Mouse (Mus musculus): Measurements from ENCODE around the gene Oard1. TPM values are rescaled to one million over a fixed set of nuclear protein-coding genes. Genes with fewer than 3 reads are reported as not detected.

Gene Oard1
- total and polyA plus RNA-seq, 2 experiments from 2014 or later: 12.9 to 28.0 TPM

GRCm38 (mm10) chr17:48385786-48386461, 23.9 kb upstream of the Oard1 start:
- 75% methylated on average over 2 of the region's 2 CpGs for WGBS
- no peak overlapping the region for H3K4me2 ChIP-seq (ENCODE audit: low read depth, low read length, poor library complexity, severe bottlenecking)

DNA sequence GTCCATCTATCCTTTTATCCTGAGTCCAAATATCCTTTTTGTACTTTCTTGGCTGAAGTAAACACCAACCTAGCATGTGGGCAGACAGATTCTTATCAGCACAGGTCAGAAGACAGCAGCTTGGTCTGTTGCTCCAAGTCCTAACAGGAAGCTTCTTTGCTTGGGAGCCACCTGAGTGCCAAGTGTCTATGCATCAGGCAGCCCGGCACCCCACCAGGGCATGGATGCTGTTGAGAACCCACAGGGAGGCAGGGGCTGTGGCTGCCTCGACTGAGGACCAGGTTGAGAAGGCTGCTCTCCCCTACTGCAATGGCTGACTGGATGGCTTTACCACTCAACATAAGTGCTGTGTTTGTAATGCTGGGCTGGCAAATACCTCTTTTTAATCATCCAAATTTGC, 21.1 kb upstream of the Oard1 start:
- no peak for DNase-seq (ENCODE audit: low spot score)
- Histone ChIP-seq H3K9me3 (ENCODE audit: low read length) (no peaks in the 10 kb centered on the region), H3K9ac (replicated peaks; ENCODE audit: low read length, poor library complexity, severe bottlenecking) (no peak overlapping the region), H3K27ac (ENCODE audit: low read depth, low read length) (no peak overlapping the region), H3K27me3 (ENCODE audit: insufficient read depth, low read length) (no peaks in the 10 kb centered on the region), H3K4me2 (ENCODE audit: low read depth, low read length, poor library complexity, severe bottlenecking) (no peak overlapping the region), H3K4me1 (ENCODE audit: insufficient read depth, low read length) (no peaks in the 10 kb centered on the region), H3K4me3 (ENCODE audit: low read depth, low read length) (no peak overlapping the region), H3K36me3 (ENCODE audit: insufficient read depth, low read length) (peaks cover 60% of the 10 kb centered on the region)
- WGBS: 87% methylated on average over 2 of the region's 2 CpGs
- no peak for ATAC-seq (ENCODE audit: low FRiP score)
- no peak for TF ChIP-seq CTCF (IDR thresholded peaks at IDR 0.05)

More at GRCm38 (mm10) chr17:48385786-48386461, 23.9 kb upstream of the Oard1 start:
- TF ChIP-seq CTCF (IDR thresholded peaks at IDR 0.05): no peak
- ATAC-seq (ENCODE audit: low FRiP score) (no peak), DNase-seq (ENCODE audit: low spot score) (no peak)
- peaks cover 35% of the 10 kb centered on the region for H3K36me3 ChIP-seq (ENCODE audit: insufficient read depth, low read length)
- no peaks in the 10 kb centered on the region for H3K9me3 ChIP-seq (ENCODE audit: low read length)
- H3K4me3 ChIP-seq (ENCODE audit: low read depth, low read length): no peak overlapping the region
- no peaks in the 10 kb centered on the region for H3K27me3 ChIP-seq (ENCODE audit: insufficient read depth, low read length)
- H3K4me1 ChIP-seq (ENCODE audit: insufficient read depth, low read length): no peaks in the 10 kb centered on the region
- H3K9ac ChIP-seq (replicated peaks; ENCODE audit: low read length, poor library complexity, severe bottlenecking): no peak overlapping the region
- no peak overlapping the region for H3K27ac ChIP-seq (ENCODE audit: low read depth, low read length)

GRCm38 (mm10) chr17:48389442-48389841, 20.4 kb upstream of the Oard1 start:
- Histone ChIP-seq H3K27me3 (ENCODE audit: insufficient read depth, low read length) (no peaks in the 10 kb centered on the region), H3K9me3 (ENCODE audit: low read length) (no peaks in the 10 kb centered on the region), H3K4me2 (ENCODE audit: low read depth, low read length, poor library complexity, severe bottlenecking) (no peak overlapping the region), H3K9ac (replicated peaks; ENCODE audit: low read length, poor library complexity, severe bottlenecking) (no peak overlapping the region), H3K27ac (ENCODE audit: low read depth, low read length) (no peak overlapping the region), H3K4me1 (ENCODE audit: insufficient read depth, low read length) (no peaks in the 10 kb centered on the region), H3K4me3 (ENCODE audit: low read depth, low read length) (no peak overlapping the region), H3K36me3 (ENCODE audit: insufficient read depth, low read length) (peaks cover 65% of the 10 kb centered on the region)
- no peak for TF ChIP-seq CTCF (IDR thresholded peaks at IDR 0.05)
- ATAC-seq (ENCODE audit: low FRiP score) (no peak), DNase-seq (ENCODE audit: low spot score) (no peak)
- WGBS: 92% methylated on average over 5 of the region's 5 CpGs

- no peak for ATAC-seq (ENCODE audit: low FRiP score)
- H3K36me3 ChIP-seq (ENCODE audit: insufficient read depth, low read length): peaks cover 71% of the 10 kb centered on the region
Measured at GRCm38 (mm10) chr17:48391446-48391845, 18.4 kb upstream of the Oard1 start.

GRCm38 (mm10) chr17:48392616-48393015, 17.2 kb upstream of the Oard1 start:
- Histone ChIP-seq H3K4me1 (ENCODE audit: insufficient read depth, low read length) (no peaks in the 10 kb centered on the region), H3K4me2 (ENCODE audit: low read depth, low read length, poor library complexity, severe bottlenecking) (no peak overlapping the region), H3K36me3 (ENCODE audit: insufficient read depth, low read length) (peaks cover 67% of the 10 kb centered on the region), H3K27ac (ENCODE audit: low read depth, low read length) (no peak overlapping the region), H3K9me3 (ENCODE audit: low read length) (no peaks in the 10 kb centered on the region), H3K9ac (replicated peaks; ENCODE audit: low read length, poor library complexity, severe bottlenecking) (no peak overlapping the region), H3K4me3 (ENCODE audit: low read depth, low read length) (no peak overlapping the region), H3K27me3 (ENCODE audit: insufficient read depth, low read length) (no peaks in the 10 kb centered on the region)
- no peak for TF ChIP-seq CTCF (IDR thresholded peaks at IDR 0.05)
- WGBS: 99% methylated on average over 3 of the region's 3 CpGs
- ATAC-seq (ENCODE audit: low FRiP score): no peak
- no peak for DNase-seq (ENCODE audit: low spot score)

More at GRCm38 (mm10) chr17:48391446-48391845, 18.4 kb upstream of the Oard1 start:
- no peak for TF ChIP-seq CTCF (IDR thresholded peaks at IDR 0.05)
- DNase-seq (ENCODE audit: low spot score): no peak
- H3K9ac ChIP-seq (replicated peaks; ENCODE audit: low read length, poor library complexity, severe bottlenecking): no peak overlapping the region
- WGBS: 89% methylated on average over 5 of the region's 5 CpGs
- no peak overlapping the region for H3K4me2 ChIP-seq (ENCODE audit: low read depth, low read length, poor library complexity, severe bottlenecking)
- H3K4me3 ChIP-seq (ENCODE audit: low read depth, low read length): no peak overlapping the region
- no peaks in the 10 kb centered on the region for H3K27me3 ChIP-seq (ENCODE audit: insufficient read depth, low read length)
- H3K4me1 ChIP-seq (ENCODE audit: insufficient read depth, low read length): no peaks in the 10 kb centered on the region
- no peak overlapping the region for H3K27ac ChIP-seq (ENCODE audit: low read depth, low read length)
- no peaks in the 10 kb centered on the region for H3K9me3 ChIP-seq (ENCODE audit: low read length)

DNA sequence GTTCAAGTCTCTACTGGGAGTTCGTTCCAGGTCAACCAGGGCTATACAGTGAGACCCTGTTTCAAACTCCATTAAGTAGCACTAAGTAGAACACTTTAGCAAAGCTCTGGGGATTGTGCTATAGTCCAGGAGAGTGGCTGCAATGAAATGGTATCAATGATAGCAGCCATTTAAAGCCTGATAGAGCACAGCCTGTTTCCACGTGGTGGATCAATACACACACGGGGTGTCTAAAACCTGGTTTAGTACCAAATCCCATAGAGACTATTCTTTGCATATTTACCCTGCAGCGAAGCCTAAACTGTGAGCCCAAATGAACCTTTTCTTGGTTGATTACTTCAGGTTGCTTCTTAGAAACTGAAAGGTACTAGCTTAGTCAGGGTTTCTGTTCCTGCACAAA, 8.1 kb upstream of the Oard1 start:
- H3K4me1 ChIP-seq (ENCODE audit: insufficient read depth, low read length): no peaks in the 10 kb centered on the region
- H3K4me2 ChIP-seq (ENCODE audit: low read depth, low read length, poor library complexity, severe bottlenecking): no peak overlapping the region
- no peak overlapping the region for H3K4me3 ChIP-seq (ENCODE audit: low read depth, low read length)
- H3K36me3 ChIP-seq (ENCODE audit: insufficient read depth, low read length): peaks cover 6% of the 10 kb centered on the region; the same call in 1 of the 2 replicates
- no peak overlapping the region for H3K9ac ChIP-seq (replicated peaks; ENCODE audit: low read length, poor library complexity, severe bottlenecking)
- no peak for TF ChIP-seq CTCF (IDR thresholded peaks at IDR 0.05)
- H3K9me3 ChIP-seq (ENCODE audit: low read length): no peaks in the 10 kb centered on the region
- H3K27ac ChIP-seq (ENCODE audit: low read depth, low read length): no peak overlapping the region
- no peaks in the 10 kb centered on the region for H3K27me3 ChIP-seq (ENCODE audit: insufficient read depth, low read length)
- whole genome bisulfite sequencing: 90% methylated on average over 4 of the region's 4 CpGs
- ATAC-seq (ENCODE audit: low FRiP score): no peak
- no peak for DNase-seq (ENCODE audit: low spot score)
